Mouse (Mus musculus): ENCODE data around the gene Tssk4. TPM values are rescaled to one million over a fixed set of nuclear protein-coding genes. Genes with fewer than 3 reads are reported as not detected.
A peak's percentile ranks its signal among the peaks of the same experiment; 100 is the strongest.

Gene Tssk4
- total RNA-seq, 2 experiments from 2014 or later, result 0.58 to 1.2 TPM

- no peak for DNase-seq (ENCODE audit: low spot score in 2 of 2)
These were observed 7.3 kb upstream of the Tssk4 start for GRCm38 (mm10) chr14:55642679-55643059.

- DNase-seq (ENCODE audit: low spot score in 2 of 2), result peak; percentile 86 to 89
These were observed 6.7 kb upstream of the Tssk4 start, which contains the start of gene Tm9sf1 for GRCm38 (mm10) chr14:55643060-55643907. Tm9sf1 (minus strand) TSS chr14:55643806.

- no peak for DNase-seq (ENCODE audit: low spot score in 2 of 2)
These were observed 5.6 kb upstream of the Tssk4 start for GRCm38 (mm10) chr14:55644261-55644888.

GRCm38 (mm10) chr14:55651528-55651927 lies 1.5 kb downstream of the Tssk4 start:
- DNase-seq (ENCODE audit: low spot score in 2 of 2), result no peak

- DNase-seq (ENCODE audit: low spot score in 2 of 2), result no peak
These were observed 7.0 kb downstream of the Tssk4 start for GRCm38 (mm10) chr14:55656935-55657334.

GRCm38 (mm10) chr14:55658011-55658410 lies 8.0 kb downstream of the Tssk4 start:
- peak in 1 of 2 experiments; percentile 47 for DNase-seq (ENCODE audit: low spot score in 2 of 2)

GRCm38 (mm10) chr14:55659960-55660573 lies 10.1 kb downstream of the Tssk4 start, which contains the start of gene Mdp1:
Mdp1 (minus strand) TSS chr14:55660508.
- peak; percentile 71 to 72 for DNase-seq (ENCODE audit: low spot score in 2 of 2)

- DNase-seq (ENCODE audit: low spot score in 2 of 2), result no peak
These were observed 10.7 kb downstream of the Tssk4 start for GRCm38 (mm10) chr14:55660636-55661035.

- DNase-seq (ENCODE audit: low spot score in 2 of 2), result no peak
These were observed 21.5 kb downstream of the Tssk4 start for GRCm38 (mm10) chr14:55671486-55671832.

- DNase-seq (ENCODE audit: low spot score in 2 of 2), result peak; percentile 73 to 85
These were observed 22.1 kb downstream of the Tssk4 start, which contains the start of the genes Gmpr2 and Nedd8 for GRCm38 (mm10) chr14:55671833-55672740. Gmpr2 (plus strand) TSS chr14:55671941. Nedd8 (minus strand) TSS chr14:55672124.

- DNase-seq (ENCODE audit: low spot score in 2 of 2), result no peak
These were observed 22.7 kb downstream of the Tssk4 start for GRCm38 (mm10) chr14:55672741-55673060.

- no peak for DNase-seq (ENCODE audit: low spot score in 2 of 2)
These were observed 27.6 kb downstream of the Tssk4 start for GRCm38 (mm10) chr14:55677615-55678014.

- DNase-seq (ENCODE audit: low spot score in 2 of 2), result peak; percentile 92 to 94
These were observed 31.5 kb downstream of the Tssk4 start, which contains the start of gene Tinf2 for GRCm38 (mm10) chr14:55681160-55682117. Tinf2 (minus strand) TSS chr14:55681820.

- DNase-seq (ENCODE audit: low spot score in 2 of 2), result no peak
These were observed 32.1 kb downstream of the Tssk4 start for GRCm38 (mm10) chr14:55682118-55682493.

- no peak for DNase-seq (ENCODE audit: low spot score in 2 of 2)
These were observed 39.4 kb downstream of the Tssk4 start for GRCm38 (mm10) chr14:55689433-55689832.

- DNase-seq (ENCODE audit: low spot score in 2 of 2), result no peak
These were observed 47.2 kb downstream of the Tssk4 start for GRCm38 (mm10) chr14:55697226-55697625.

- no peak for DNase-seq (ENCODE audit: low spot score in 2 of 2)
These were observed 51.1 kb downstream of the Tssk4 start for GRCm38 (mm10) chr14:55701131-55701530.

All from adrenal gland, adult 18-20 months (tissue).